Mouse (Mus musculus): Measurements from ENCODE around the gene Atp2b4. TPM values are rescaled to one million over a fixed set of nuclear protein-coding genes. Genes with fewer than 3 reads are reported as not detected.

Gene Atp2b4
- polyA plus RNA-seq, 1 experiment, result 63.6 TPM

GRCm38 (mm10) chr1:133656811-133657210 lies 144.0 kb downstream of the Atp2b4 start:
- DNase-seq (ENCODE audit: low read depth), result no peak

DNA sequence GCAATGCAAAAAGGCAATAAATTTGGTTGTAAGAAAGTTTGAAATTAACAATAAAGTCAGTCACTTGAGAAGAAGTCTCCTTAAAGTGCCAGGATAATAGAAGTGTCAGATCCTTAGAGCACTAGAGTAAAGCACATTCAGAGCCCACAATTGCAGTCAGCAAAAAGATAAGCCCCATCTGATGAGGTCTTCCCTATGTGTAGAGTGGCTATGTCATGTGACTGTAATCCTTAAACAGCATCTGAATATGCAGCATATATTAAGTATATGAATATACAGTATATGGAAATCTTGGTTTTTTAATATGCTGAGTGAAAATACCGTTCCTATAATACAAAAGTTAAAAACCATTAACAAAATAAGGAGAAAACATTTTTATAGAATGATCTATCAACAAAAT lies 147.8 kb downstream of the Atp2b4 start:
- DNase-seq (ENCODE audit: low read depth), result no peak

DNA sequence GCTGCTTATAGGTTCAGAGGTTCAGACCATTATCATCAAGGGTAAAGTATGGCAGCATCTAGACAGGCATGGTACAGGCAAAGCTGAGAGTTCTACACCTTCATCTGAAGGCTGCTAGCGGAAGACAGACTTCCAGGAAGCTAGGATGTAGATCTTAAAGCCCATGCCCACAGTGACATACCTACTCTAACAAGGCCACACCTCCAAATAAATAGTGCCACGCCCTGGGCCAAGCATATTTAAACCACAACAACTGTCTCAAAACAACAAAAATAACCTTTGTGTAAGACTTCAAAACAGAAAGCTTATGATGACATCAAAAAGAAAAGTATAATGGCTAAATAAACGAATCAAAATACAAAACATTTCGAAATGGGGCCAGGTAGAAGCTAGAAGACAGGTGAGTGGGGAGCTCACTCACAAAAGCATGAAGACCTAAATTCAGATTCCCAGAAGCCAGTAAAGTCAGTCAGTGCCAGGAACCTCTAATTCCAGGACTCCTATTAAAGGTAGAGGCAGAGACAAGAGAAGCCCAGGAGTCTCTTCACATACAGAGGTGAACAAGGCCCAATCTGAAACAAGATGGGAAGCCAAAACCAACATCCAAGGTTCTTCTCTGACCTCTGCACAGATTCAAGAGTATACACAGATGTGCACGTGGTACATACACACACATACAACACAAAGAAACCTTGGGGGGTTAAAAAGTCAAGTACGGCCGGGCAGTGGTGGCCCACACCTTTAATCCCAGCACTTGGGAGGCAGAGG lies 150.4 kb downstream of the Atp2b4 start:
- DNase-seq (ENCODE audit: low read depth), result no peak

Other genes with a start within 250 kb of the Atp2b4 start
- 54.6 and 56.9 TPM in 2 replicates for gene Snrpe, start 190.8 kb downstream of the Atp2b4 start, polyA plus RNA-seq (2012; rRNA removed)
- gene Zbed6, start 140.2 kb downstream of the Atp2b4 start, polyA plus RNA-seq (2012; rRNA removed), result 4.3 and 4.5 TPM in 2 replicates
- 4.1 and 5.0 TPM in 2 replicates for gene Gm38394, start 139.7 kb downstream of the Atp2b4 start, polyA plus RNA-seq (2012; rRNA removed)
- gene Lax1, start 110.9 kb downstream of the Atp2b4 start, polyA plus RNA-seq (2012; rRNA removed), result 1.1 and 1.7 TPM in 2 replicates
- gene Optc, start 107.0 kb upstream of the Atp2b4 start, polyA plus RNA-seq (2012; rRNA removed), result 9.6 and 10.3 TPM in 2 replicates
- 150 and 212 TPM in 2 replicates for gene Prelp, start 120.4 kb upstream of the Atp2b4 start, polyA plus RNA-seq (2012; rRNA removed)
- gene Fmod, start 236.2 kb upstream of the Atp2b4 start, polyA plus RNA-seq (2012; rRNA removed), result 55.3 and 105 TPM in 2 replicates